Mouse (Mus musculus) spleen, adult 2 months (tissue): ENCODE results near the gene Agap1. TPM values are rescaled to one million over a fixed set of nuclear protein-coding genes. Genes with fewer than 3 reads are reported as not detected.

Source experiments
- DNase-seq, 2 experiments: peaks; one replicate each; pipeline versions ENCODE4 v3.0.0 to v3.0.0-alpha.2; 2012 to 2021; ENCODE audit warnings: low spot score in 2 of 2, low read depth in 1 of 2
- H3K27ac ChIP-seq: fragments of 200-500 bp; 2 replicates; pipeline ENCODE4 v1.5.1; 2012; ENCODE audit warnings: low read length, inconsistent platforms; ENCODE audit not compliant: insufficient read depth
- H3K27me3 ChIP-seq: fragments of 200-500 bp; 2 replicates; pipeline ENCODE4 v1.6.1; 2012; ENCODE audit warnings: mild to moderate bottlenecking, moderate library complexity, low read length, inconsistent platforms; ENCODE audit not compliant: control insufficient read depth, insufficient read depth
- H3K36me3 ChIP-seq: fragments of 200-500 bp; 2 replicates; pipeline ENCODE4 v1.6.1; 2012; ENCODE audit warnings: mild to moderate bottlenecking, low read length, inconsistent platforms; ENCODE audit not compliant: control insufficient read depth, insufficient read depth
- H3K4me1 ChIP-seq: fragments of 200-500 bp; 2 replicates; pipeline ENCODE4 v1.6.1; 2011; ENCODE audit warnings: inconsistent platforms; ENCODE audit not compliant: control insufficient read depth, insufficient read depth, insufficient read length
- H3K4me3 ChIP-seq: fragments of 200-500 bp; 2 replicates; pipeline ENCODE4 v1.5.1; 2011; ENCODE audit warnings: mild to moderate bottlenecking, inconsistent platforms; ENCODE audit not compliant: insufficient read depth, insufficient read length; ENCODE audit errors: extremely low read depth
- CTCF ChIP-seq: fragments of 200-500 bp; IDR thresholded peaks from 2 replicates; pipeline ENCODE4 v1.5.1; 2011; ENCODE audit warnings: mild to moderate bottlenecking, inconsistent platforms; ENCODE audit not compliant: insufficient read depth, insufficient read length, insufficient replicate concordance; ENCODE audit errors: extremely low read depth
- POLR2A ChIP-seq: fragments of 200-500 bp; IDR thresholded peaks from 2 replicates; pipeline ENCODE4 v1.6.1; 2011; ENCODE audit warnings: low read depth, low read length, inconsistent platforms
- WGBS: fragments of 180-500 bp; shearing (Covaris S2); methylation state at CpG from one replicate; pipeline ENCODE4 v1.1.7; 2018; 5-methylcytosine and 5-hydroxymethylcytosine counted together
- polyA plus RNA-seq: library from polyadenylated mRNA; depleted of rRNA; stranded (reverse); fragments of >200 nt; gene quantifications from 2 replicates; pipeline ENCODE4 v1.2.3, GENCODE M21; 2012

Agap1 gene
- polyA plus RNA-seq, 1 experiment: 6.7 TPM

DNA sequence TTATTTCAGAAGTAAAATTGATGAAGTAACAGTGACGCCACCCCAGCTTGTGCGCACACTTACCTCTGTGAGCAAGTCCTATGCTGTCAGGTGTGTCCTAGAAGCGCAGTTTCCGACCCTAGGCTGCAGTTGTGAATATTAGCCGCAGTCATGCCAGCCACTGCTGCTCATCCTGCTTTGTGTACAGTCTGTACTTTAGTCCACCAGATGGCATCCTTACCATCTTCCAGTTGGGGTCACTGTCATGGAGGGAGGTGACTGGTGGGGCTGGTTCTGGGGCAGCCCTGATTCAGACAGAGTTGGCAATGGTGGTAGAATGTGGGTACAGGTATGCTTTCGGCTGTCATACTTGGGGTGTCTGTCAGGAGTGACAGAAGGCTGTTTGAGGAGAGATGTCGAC lies 171.4 kb downstream of the Agap1 start:
- Histone ChIP-seq H3K4me1 (no peaks in the 10 kb centered on the region), H3K27ac (no peak overlapping the region), H3K4me3 (no peak overlapping the region), H3K36me3 (no peaks in the 10 kb centered on the region), H3K27me3 (no peaks in the 10 kb centered on the region)
- WGBS: 95% methylated on average over 7 of the region's 7 CpGs
- no peak for DNase-seq
- TF ChIP-seq CTCF: no peak
- TF ChIP-seq POLR2A: no peak

DNA sequence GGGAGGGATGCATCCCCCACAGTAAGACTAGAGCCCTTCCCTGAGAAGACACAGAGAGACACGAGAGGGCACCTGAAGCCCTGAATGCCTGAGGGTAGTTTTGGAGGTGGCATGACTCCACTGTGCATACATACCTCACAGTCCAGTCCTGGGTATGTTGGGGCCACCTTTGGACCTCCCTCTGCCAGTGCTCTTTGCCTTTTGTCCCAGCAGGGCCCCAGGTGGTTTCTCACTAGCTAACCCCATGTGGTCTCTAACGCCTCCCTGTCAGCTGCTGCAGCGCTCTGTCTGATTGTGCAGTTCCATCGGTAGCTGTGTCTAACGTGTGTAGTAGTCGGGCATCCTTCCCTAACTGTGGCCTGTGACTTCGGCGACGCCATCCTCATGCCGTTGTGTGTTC lies 172.3 kb downstream of the Agap1 start:
- Histone ChIP-seq H3K36me3 (no peaks in the 10 kb centered on the region), H3K4me1 (no peaks in the 10 kb centered on the region), H3K27me3 (no peaks in the 10 kb centered on the region), H3K4me3 (no peak overlapping the region), H3K27ac (no peak overlapping the region)
- DNase-seq: no peak
- 88% methylated on average over 10 of the region's 10 CpGs for WGBS
- TF ChIP-seq CTCF (no peak), POLR2A (no peak)

DNA sequence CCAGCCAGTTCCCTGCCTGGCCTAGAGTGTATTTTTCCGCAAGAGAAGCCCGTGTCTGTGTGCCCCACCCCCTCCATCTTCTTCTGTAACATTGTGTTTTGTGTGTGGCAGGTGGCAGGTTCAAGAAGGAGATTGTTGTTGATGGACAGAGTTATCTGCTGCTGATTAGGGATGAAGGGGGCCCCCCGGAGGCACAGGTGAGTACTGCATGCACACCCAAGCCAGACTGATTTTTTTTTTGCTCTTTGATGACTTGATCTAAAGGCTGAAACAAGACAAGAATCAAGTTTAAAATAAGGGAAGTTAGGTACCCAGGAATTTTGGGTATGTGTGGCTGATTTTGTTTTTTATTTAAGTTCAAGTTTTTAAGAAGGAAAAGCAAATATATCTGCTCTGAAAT lies 173.0 kb downstream of the Agap1 start:
- H3K4me3 ChIP-seq: no peak overlapping the region
- no peaks in the 10 kb centered on the region for H3K27me3 ChIP-seq
- TF ChIP-seq POLR2A (no peak), CTCF (no peak)
- H3K27ac ChIP-seq: no peak overlapping the region
- WGBS: 64% methylated on average over 3 of the region's 3 CpGs
- DNase-seq: no peak
- H3K4me1 ChIP-seq: no peaks in the 10 kb centered on the region
- H3K36me3 ChIP-seq: no peaks in the 10 kb centered on the region

- H3K4me3 ChIP-seq: no peak overlapping the region
- no peaks in the 10 kb centered on the region for H3K27me3 ChIP-seq
- H3K27ac ChIP-seq: no peak overlapping the region
- WGBS: 81% methylated on average over 4 of the region's 4 CpGs
- DNase-seq: no peak
- no peaks in the 10 kb centered on the region for H3K4me1 ChIP-seq
- TF ChIP-seq CTCF (no peak), POLR2A (no peak)
- H3K36me3 ChIP-seq: no peaks in the 10 kb centered on the region
Measured at GRCm38 (mm10) chr1:89630836-89631235, 176.2 kb downstream of the Agap1 start.

DNA sequence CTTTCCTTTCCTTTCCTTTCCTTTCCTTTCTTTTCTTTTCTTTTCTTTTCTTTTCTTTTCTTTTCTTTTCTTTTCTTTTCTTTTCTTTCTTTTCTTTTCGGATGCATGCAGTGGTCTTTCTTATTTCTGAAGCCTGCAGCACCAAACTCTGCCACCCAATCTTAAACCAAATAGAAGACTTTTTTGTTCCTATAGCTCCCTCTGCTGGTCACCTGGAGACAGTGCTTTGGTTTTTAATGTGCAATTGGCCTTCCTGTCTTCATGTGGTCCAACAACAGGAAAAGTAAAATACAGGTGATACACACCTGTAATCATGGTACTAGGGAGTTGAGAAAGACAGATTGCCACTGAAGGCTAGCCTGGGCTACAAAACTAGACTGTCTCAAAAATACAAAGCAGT lies 177.1 kb downstream of the Agap1 start:
- Histone ChIP-seq H3K4me1 (no peaks in the 10 kb centered on the region), H3K36me3 (no peaks in the 10 kb centered on the region), H3K4me3 (no peak overlapping the region), H3K27me3 (no peaks in the 10 kb centered on the region), H3K27ac (no peak overlapping the region)
- 16% methylated on average over 1 of the region's 1 CpGs for WGBS
- no peak for TF ChIP-seq POLR2A
- peak; percentile 23; the same call in 1 of the 2 replicates for TF ChIP-seq CTCF
- peak in 1 of 2 experiments; percentile 14 for DNase-seq

- TF ChIP-seq POLR2A: no peak
- TF ChIP-seq CTCF: no peak
- H3K4me1 ChIP-seq: no peaks in the 10 kb centered on the region
- H3K36me3 ChIP-seq: no peaks in the 10 kb centered on the region
- no peaks in the 10 kb centered on the region for H3K27me3 ChIP-seq
- no peak for DNase-seq
- H3K4me3 ChIP-seq: no peak overlapping the region
- WGBS: 88% methylated on average over 14 of the region's 14 CpGs
- no peak overlapping the region for H3K27ac ChIP-seq
Measured at GRCm38 (mm10) chr1:89634055-89634454, 179.4 kb downstream of the Agap1 start.

- TF ChIP-seq POLR2A (no peak), CTCF (no peak)
- no peaks in the 10 kb centered on the region for H3K27me3 ChIP-seq
- DNase-seq: no peak
- no peak overlapping the region for H3K4me3 ChIP-seq
- no peaks in the 10 kb centered on the region for H3K36me3 ChIP-seq
- no peak overlapping the region for H3K27ac ChIP-seq
- no peaks in the 10 kb centered on the region for H3K4me1 ChIP-seq
- WGBS: 96% methylated on average over 2 of the region's 2 CpGs
Measured at GRCm38 (mm10) chr1:89635131-89635530, 180.5 kb downstream of the Agap1 start.
